Mouse (Mus musculus): ENCODE results near the gene Aldh2.

DNA sequence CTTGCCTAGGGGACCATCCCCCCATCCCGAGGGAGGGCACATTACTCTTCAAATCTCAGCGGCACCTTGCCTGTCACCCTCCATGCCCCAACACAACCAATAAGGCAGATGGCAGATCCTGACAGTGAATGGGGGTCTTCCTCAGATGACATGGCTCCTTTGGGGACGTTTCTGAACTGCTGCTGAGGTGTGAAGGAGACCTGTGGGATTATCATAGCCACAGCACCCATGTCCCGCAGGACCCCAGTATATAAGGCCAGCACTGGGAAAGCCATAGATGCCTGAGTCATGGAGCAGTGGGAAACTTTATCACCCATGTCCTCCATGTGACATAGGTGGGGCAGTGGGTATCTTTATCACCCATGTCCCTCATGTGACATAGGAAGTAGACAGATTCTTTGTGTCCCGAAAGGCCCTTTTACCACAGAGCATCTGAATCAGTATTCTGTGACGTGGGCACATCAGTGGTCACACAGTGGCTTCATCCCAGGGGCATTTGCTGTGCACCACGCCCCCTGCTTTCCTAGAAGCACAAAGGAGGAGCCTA is 4.4 kb upstream of the Aldh2 start:
- TF ChIP-seq CTCF (IDR thresholded peaks at IDR 0.05; ENCODE audit: insufficient read depth, low read depth, low read length) (no peak), POLR2A (IDR thresholded peaks at IDR 0.05; ENCODE audit: insufficient read depth, low read depth, low read length) (no peak)
